Mouse (Mus musculus): ENCODE results near the gene Alg12. TPM values are rescaled to one million over a fixed set of nuclear protein-coding genes. Genes with fewer than 3 reads are reported as not detected.
"Not testable (repeated sequence)": the region's sequence is repeated elsewhere in the genome, so short reads cannot be mapped to it uniquely, and the experiment has no call there.

The Alg12 gene
- total RNA-seq, 4 experiments from 2014 or later, result 2.5 to 5.6 (median 3.7) TPM

DNA sequence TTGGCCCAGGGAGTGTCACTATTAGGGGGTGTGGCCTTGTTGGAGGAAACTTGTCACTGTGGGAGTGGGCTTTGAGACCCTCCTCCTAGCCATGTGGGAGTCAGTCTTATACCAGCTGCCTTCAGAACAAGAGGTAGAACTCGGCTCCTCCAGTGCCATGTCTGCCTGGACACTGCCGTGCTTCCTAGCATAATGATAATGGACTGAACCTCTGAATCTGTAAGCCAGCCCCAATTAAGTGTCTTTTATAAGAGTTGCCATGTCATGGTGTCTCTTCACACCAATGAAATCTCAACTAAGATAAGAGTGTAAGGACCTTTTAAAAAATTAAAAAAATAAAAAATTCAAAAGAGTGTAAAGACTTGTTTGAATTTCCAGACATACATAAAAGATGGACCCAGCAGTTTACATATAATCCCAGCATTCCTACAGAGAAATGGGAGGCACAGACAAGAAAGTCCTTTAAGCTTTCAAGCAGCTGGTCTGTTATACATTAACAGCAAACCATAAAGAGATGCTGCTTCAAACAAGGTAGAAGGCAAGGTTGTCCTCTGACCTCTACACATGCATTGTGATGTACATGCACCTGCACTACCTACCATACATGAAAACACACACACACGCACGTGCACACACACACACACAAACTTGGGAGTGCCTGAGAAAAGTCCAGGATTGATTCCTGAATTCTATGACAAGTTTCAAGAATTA lies 26.8 kb downstream of the Alg12 start:
- DNase-seq (ENCODE audit: low spot score in 2 of 2), result no peak

DNA sequence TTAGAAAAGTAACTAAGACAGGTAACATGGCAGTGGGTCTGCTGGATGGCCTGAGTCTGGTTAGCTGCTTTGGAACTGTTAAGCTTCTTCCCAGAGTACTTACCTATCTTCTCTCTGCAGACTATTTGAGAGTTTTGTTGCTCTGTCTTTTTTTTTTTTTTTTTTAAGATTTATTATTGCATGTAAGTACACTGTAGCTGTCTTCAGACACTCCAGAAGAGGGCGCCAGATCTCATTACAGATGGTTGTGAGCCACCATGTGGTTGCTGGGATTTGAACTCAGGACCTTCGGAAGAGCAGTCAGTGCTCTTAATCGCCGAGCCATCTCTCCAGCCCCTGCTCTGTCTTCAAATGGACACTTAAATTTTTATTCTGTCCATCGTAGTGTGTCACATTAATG lies 44.5 kb downstream of the Alg12 start:
- DNase-seq (ENCODE audit: low spot score in 2 of 2), result not testable (repeated sequence)

DNA sequence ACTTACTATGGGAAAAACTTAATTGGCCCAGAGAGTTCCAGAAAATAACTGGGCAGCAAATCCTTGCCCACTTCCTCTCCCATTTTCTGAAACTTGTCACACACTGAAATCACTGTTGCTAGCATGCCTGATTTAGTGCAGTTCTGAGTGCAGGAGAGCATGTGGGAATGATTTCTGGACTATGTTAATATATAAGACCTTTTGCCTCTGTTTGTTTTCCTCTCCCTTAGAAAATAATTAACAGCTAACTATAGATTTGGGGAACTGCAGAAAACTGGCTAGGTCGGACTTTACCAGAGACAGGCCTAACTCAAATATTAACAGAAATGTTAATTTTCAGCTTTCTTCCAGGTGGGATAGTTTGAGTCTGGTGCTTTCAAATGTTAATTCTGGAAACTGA lies 50.6 kb downstream of the Alg12 start:
- no peak for DNase-seq (ENCODE audit: low spot score in 2 of 2)

DNA sequence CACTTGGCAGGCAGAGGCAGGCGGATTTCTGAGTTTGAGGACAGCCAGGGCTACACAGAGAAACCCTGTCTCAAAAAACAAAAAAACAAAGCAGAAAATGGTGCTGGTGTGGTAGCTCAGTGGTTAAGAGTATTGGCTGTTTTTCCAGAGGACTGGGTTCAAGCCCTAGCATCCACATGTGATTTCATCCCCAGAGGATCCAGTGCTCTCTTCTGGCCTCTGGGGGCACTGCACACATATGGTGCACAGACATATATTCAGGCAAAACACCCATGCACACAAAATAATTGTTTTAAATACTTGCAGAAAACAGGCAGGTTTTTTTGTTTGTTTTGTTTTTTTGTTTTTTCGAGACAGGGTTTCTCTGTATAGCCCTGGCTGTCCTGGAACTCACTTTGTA lies 53.0 kb downstream of the Alg12 start:
- not testable (repeated sequence) for DNase-seq (ENCODE audit: low spot score in 2 of 2)

DNA sequence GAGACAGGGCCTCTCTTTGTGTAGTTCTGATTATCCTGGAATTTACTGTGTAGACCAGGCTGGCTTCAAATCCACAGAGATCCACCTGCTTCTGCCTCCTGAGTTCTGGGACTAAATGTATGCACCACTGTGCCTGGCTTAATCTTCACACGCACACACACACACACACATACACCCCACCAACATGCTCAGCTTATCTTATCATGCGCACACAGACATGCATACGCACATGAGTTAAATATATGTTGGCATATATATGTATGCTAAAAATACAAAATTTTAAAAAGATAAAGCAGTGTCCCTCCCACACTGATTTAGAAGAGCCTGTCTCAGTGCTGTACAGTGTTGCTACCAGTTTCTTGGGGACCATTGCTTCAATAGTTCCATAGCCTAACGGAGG lies 57.6 kb downstream of the Alg12 start:
- no peak for DNase-seq (ENCODE audit: low spot score in 2 of 2)

DNA sequence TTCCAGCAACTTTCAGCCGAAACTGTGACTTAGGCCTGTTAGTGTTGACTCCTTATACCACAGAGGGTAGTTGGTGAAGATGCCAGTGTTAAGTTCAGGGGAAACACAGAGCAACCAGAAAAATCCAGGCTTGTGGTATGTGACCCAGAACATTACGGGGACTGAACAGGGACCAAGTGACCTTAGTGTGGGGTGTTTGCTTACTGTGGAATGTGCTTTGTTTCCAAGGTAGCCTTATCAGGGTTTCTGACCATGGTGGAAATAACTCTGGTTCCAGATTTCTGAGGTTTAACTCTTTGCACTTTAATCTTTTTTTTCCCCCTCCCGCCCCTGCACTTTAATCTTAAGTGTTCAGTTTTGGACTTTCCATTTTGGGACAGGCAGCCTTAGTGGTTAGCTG lies 61.1 kb downstream of the Alg12 start:
- DNase-seq (ENCODE audit: low spot score in 2 of 2), result no peak

DNA sequence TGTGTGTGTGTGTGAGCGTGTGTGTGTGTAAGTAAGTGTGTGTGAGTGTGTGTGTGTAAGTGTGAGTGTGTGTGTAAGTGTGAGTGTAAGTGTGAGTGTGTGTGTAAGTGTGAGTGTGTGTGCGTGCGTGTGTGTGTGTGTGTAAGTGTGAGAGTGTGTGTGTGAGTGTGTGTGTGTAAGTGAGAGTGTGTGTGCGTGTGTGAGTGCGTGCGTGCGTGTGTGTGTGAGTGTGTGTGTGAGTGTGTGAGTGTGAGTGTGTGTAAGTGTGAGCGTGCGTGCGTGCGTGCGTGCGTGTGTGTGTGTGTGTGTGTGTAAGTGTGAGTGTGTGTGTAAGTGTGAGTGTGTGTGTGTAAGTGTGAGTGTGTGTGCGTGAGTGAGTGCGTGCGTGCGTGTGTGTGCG lies 63.4 kb downstream of the Alg12 start:
- DNase-seq (ENCODE audit: low spot score in 2 of 2), result no peak

Other genes starting within 250 kb of the Alg12 start
- gene Zdhhc25, start 219.0 kb downstream of the Alg12 start, total RNA-seq (2022), result not detected
- gene Brd1, start 85.1 kb downstream of the Alg12 start, total RNA-seq (2022), result 10 to 100 TPM; 23.3 to 26.7 (median 26.1) TPM
- 10 to 100 TPM; 15.4 to 21.4 (median 16.2) TPM for gene Zbed4, start 67.7 kb downstream of the Alg12 start, total RNA-seq (2022)
- gene Creld2, start 328 bp upstream of the Alg12 start, total RNA-seq (2022), result 1 to 10 TPM; 6.5 to 9.4 (median 8.1) TPM
- gene Pim3, start 42.9 kb upstream of the Alg12 start, total RNA-seq (2022), result 10 to 100 TPM; 19.5 to 42.9 (median 25.7) TPM
- not detected for gene Ttll8, start 135.1 kb upstream of the Alg12 start, total RNA-seq (2022)
- gene Mlc1, start 159.7 kb upstream of the Alg12 start, total RNA-seq (2022), result under 1 TPM in 1 of 4 experiments, not detected in 3; 0.09 TPM
- not detected for gene Mov10l1, start 163.6 kb upstream of the Alg12 start, total RNA-seq (2022)
- not detected for gene Panx2, start 240.4 kb upstream of the Alg12 start, total RNA-seq (2022)

Data from gastrocnemius, adult 8-10 months (tissue).